In the genomic region with DNA sequence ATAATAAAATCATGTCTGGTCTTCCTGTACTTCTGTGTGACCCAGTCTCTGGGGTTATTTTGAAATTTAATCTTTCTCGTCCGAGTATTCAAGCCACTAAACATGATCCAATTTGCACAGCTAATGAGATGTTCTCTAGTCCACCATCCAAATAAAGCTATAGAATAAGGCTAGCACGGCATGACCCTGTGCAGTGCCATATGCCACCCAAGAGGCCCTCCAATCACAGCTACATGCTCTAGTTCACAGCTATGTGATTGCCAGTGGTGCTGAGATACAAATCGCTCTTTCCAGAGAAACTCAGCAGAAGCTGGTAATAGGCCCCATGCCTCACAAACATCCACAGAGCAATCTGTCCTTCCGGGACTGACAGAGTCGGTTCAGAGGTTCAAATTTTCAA, we compare ENCODE assay signal across 24 mouse cellular contexts.
"Had no signal": no experiment of that assay in that cellular context is flagged by ENCODE, and none has a peak within 500 bp of the region (broad histone marks: within the 10 kb centered on the region; RNA-seq: fewer than 3 reads in every experiment).

No protein-coding gene starts in this region.

- H3K9me3 ChIP-seq: kidney, embryonic 15.5 days; limb, embryonic 12.5 days; limb, embryonic 15.5 days; midbrain, embryonic 12.5 days; neural tube, embryonic 12.5 days had no signal

- H3K27me3 ChIP-seq: kidney, embryonic 15.5 days; limb, embryonic 12.5 days; limb, embryonic 15.5 days; midbrain, embryonic 12.5 days; neural tube, embryonic 12.5 days had no signal

- ATAC-seq: liver, postnatal 0 days; lung, postnatal 0 days; midbrain, embryonic 16.5 days had no signal

- H3K4me2 ChIP-seq: kidney, embryonic 15.5 days; limb, embryonic 12.5 days; limb, embryonic 15.5 days; liver, embryonic 11.5 days; lung, embryonic 14.5 days; midbrain, embryonic 12.5 days; neural tube, embryonic 12.5 days had no signal

- H3K4me3 ChIP-seq: kidney, embryonic 15.5 days; left cerebral cortex, adult 2 months; limb, embryonic 12.5 days; limb, embryonic 15.5 days; midbrain, embryonic 12.5 days; neural tube, embryonic 12.5 days had no signal

- H3K27ac ChIP-seq: kidney, embryonic 15.5 days; left cerebral cortex, adult 2 months; limb, embryonic 12.5 days; limb, embryonic 15.5 days; liver, embryonic 14.5 days; macrophage; midbrain, embryonic 12.5 days; neural tube, embryonic 12.5 days; stomach, postnatal 0 days had no signal

- H3K36me3 ChIP-seq: kidney, embryonic 15.5 days; limb, embryonic 12.5 days; limb, embryonic 15.5 days; midbrain, embryonic 12.5 days; neural tube, embryonic 12.5 days had no signal

- H3K9ac ChIP-seq: kidney, embryonic 15.5 days; limb, embryonic 12.5 days; limb, embryonic 15.5 days; liver, embryonic 14.5 days; liver, postnatal 0 days; lung, embryonic 14.5 days; midbrain, embryonic 12.5 days; neural tube, embryonic 12.5 days had no signal

- H3K4me1 ChIP-seq: kidney, embryonic 15.5 days; limb, embryonic 12.5 days; limb, embryonic 15.5 days; midbrain, embryonic 12.5 days; neural tube, embryonic 12.5 days had no signal

- DNase-seq: kidney, postnatal 10 days; kidney, postnatal 36 days; layer of hippocampus, postnatal 36 days; left cerebral cortex, postnatal 4 days; liver, postnatal 0 days; lung, embryonic 14.5 days; right cerebral cortex, adult 18-20 months; right cerebral cortex, postnatal 14 days; right cerebral cortex, postnatal 4 days; thymus, adult 2 months; thymus, postnatal 14 days; thymus, postnatal 4 days had no signal
